Mouse (Mus musculus): ENCODE results near the gene Hps5. TPM values are rescaled to one million over a fixed set of nuclear protein-coding genes. Genes with fewer than 3 reads are reported as not detected.
"Not testable (repeated sequence)": the region's sequence is repeated elsewhere in the genome, so short reads cannot be mapped to it uniquely, and the experiment has no call there.

Hps5 gene
- polyA plus RNA-seq, 1 experiment from 2014 or later = 14.0 TPM

GRCm38 (mm10) chr7:46830799-46831590 is 35.1 kb upstream of the Hps5 start:
- H3K36me3 ChIP-seq (ENCODE audit: control insufficient read depth, insufficient read depth, low read length) = no peaks in the 10 kb centered on the region

GRCm38 (mm10) chr7:46829911-46830310 is 34.0 kb upstream of the Hps5 start:
- H3K4me1 ChIP-seq (ENCODE audit: control insufficient read depth, insufficient read depth, low read length) = no peaks in the 10 kb centered on the region
- 91% methylated on average over 12 of the region's 12 CpGs for WGBS
- H3K4me2 ChIP-seq (ENCODE audit: low read depth, low read length) = no peak overlapping the region
- no peaks in the 10 kb centered on the region for H3K9me3 ChIP-seq (ENCODE audit: control insufficient read depth, low read length)
- no peak for ATAC-seq (ENCODE audit: low read depth)
- H3K27ac ChIP-seq (ENCODE audit: low read depth, low read length) = no peak overlapping the region
- H3K36me3 ChIP-seq (ENCODE audit: control insufficient read depth, insufficient read depth, low read length) = no peaks in the 10 kb centered on the region
- no peak overlapping the region for H3K9ac ChIP-seq (replicated peaks; ENCODE audit: low read depth, low read length)
- H3K4me3 ChIP-seq (ENCODE audit: low read depth, low read length) = no peak overlapping the region
- H3K27me3 ChIP-seq (ENCODE audit: control insufficient read depth, insufficient read depth, low read length) = no peaks in the 10 kb centered on the region

More at GRCm38 (mm10) chr7:46830799-46831590, 35.1 kb upstream of the Hps5 start:
- no peak for ATAC-seq (ENCODE audit: low read depth)
- 66% methylated on average over 13 of the region's 13 CpGs for WGBS
- Histone ChIP-seq H3K4me2 (ENCODE audit: low read depth, low read length) (no peak overlapping the region), H3K9me3 (ENCODE audit: control insufficient read depth, low read length) (no peaks in the 10 kb centered on the region), H3K4me3 (ENCODE audit: low read depth, low read length) (no peak overlapping the region), H3K4me1 (ENCODE audit: control insufficient read depth, insufficient read depth, low read length) (no peaks in the 10 kb centered on the region), H3K9ac (replicated peaks; ENCODE audit: low read depth, low read length) (no peak overlapping the region), H3K27ac (ENCODE audit: low read depth, low read length) (no peak overlapping the region), H3K27me3 (ENCODE audit: control insufficient read depth, insufficient read depth, low read length) (no peaks in the 10 kb centered on the region)

- 90% methylated on average over 2 of the region's 2 CpGs for WGBS
- H3K4me1 ChIP-seq (ENCODE audit: control insufficient read depth, insufficient read depth, low read length) = no peaks in the 10 kb centered on the region
- H3K4me2 ChIP-seq (ENCODE audit: low read depth, low read length) = no peak overlapping the region
- no peak overlapping the region for H3K4me3 ChIP-seq (ENCODE audit: low read depth, low read length)
- H3K27ac ChIP-seq (ENCODE audit: low read depth, low read length) = no peak overlapping the region
- no peak for ATAC-seq (ENCODE audit: low read depth)
- no peak overlapping the region for H3K9ac ChIP-seq (replicated peaks; ENCODE audit: low read depth, low read length)
- no peaks in the 10 kb centered on the region for H3K27me3 ChIP-seq (ENCODE audit: control insufficient read depth, insufficient read depth, low read length)
- no peaks in the 10 kb centered on the region for H3K9me3 ChIP-seq (ENCODE audit: control insufficient read depth, low read length)
- peaks cover 2% of the 10 kb centered on the region; the same call in 1 of the 2 replicates for H3K36me3 ChIP-seq (ENCODE audit: control insufficient read depth, insufficient read depth, low read length)
Measured at GRCm38 (mm10) chr7:46827803-46828184, 31.9 kb upstream of the Hps5 start.

- Histone ChIP-seq H3K4me1 (ENCODE audit: control insufficient read depth, insufficient read depth, low read length) (no peaks in the 10 kb centered on the region), H3K27me3 (ENCODE audit: control insufficient read depth, insufficient read depth, low read length) (no peaks in the 10 kb centered on the region), H3K27ac (ENCODE audit: low read depth, low read length) (no peak overlapping the region), H3K4me3 (ENCODE audit: low read depth, low read length) (no peak overlapping the region), H3K36me3 (ENCODE audit: control insufficient read depth, insufficient read depth, low read length) (peaks cover 8% of the 10 kb centered on the region; the same call in 1 of the 2 replicates), H3K9me3 (ENCODE audit: control insufficient read depth, low read length) (no peaks in the 10 kb centered on the region), H3K4me2 (ENCODE audit: low read depth, low read length) (no peak overlapping the region), H3K9ac (replicated peaks; ENCODE audit: low read depth, low read length) (no peak overlapping the region)
- ATAC-seq (ENCODE audit: low read depth) = no peak
- WGBS = 85% methylated on average over 20 of the region's 20 CpGs
Measured at GRCm38 (mm10) chr7:46827046-46827802, 31.4 kb upstream of the Hps5 start.

- ATAC-seq (ENCODE audit: low read depth); H3K4me3 ChIP-seq (ENCODE audit: low read depth, low read length); H3K27me3 ChIP-seq (ENCODE audit: control insufficient read depth, insufficient read depth, low read length); H3K4me2 ChIP-seq (ENCODE audit: low read depth, low read length); H3K27ac ChIP-seq (ENCODE audit: low read depth, low read length); H3K4me1 ChIP-seq (ENCODE audit: control insufficient read depth, insufficient read depth, low read length); H3K9ac ChIP-seq (replicated peaks; ENCODE audit: low read depth, low read length); H3K9me3 ChIP-seq (ENCODE audit: control insufficient read depth, low read length): not testable (repeated sequence)
- peaks cover 49% of the 10 kb centered on the region for H3K36me3 ChIP-seq (ENCODE audit: control insufficient read depth, insufficient read depth, low read length)
- WGBS = 90% methylated on average over 15 of the region's 15 CpGs
Measured at GRCm38 (mm10) chr7:46820876-46821632, 25.2 kb upstream of the Hps5 start.

GRCm38 (mm10) chr7:46814012-46814411 is 18.1 kb upstream of the Hps5 start:
- 91% methylated on average over 4 of the region's 4 CpGs for WGBS
- no peak overlapping the region for H3K9ac ChIP-seq (replicated peaks; ENCODE audit: low read depth, low read length)
- H3K36me3 ChIP-seq (ENCODE audit: control insufficient read depth, insufficient read depth, low read length) = peaks cover 74% of the 10 kb centered on the region
- no peak overlapping the region for H3K4me3 ChIP-seq (ENCODE audit: low read depth, low read length)
- no peaks in the 10 kb centered on the region for H3K9me3 ChIP-seq (ENCODE audit: control insufficient read depth, low read length)
- no peak overlapping the region for H3K4me2 ChIP-seq (ENCODE audit: low read depth, low read length)
- H3K4me1 ChIP-seq (ENCODE audit: control insufficient read depth, insufficient read depth, low read length) = no peaks in the 10 kb centered on the region
- no peaks in the 10 kb centered on the region for H3K27me3 ChIP-seq (ENCODE audit: control insufficient read depth, insufficient read depth, low read length)
- no peak for ATAC-seq (ENCODE audit: low read depth)
- no peak overlapping the region for H3K27ac ChIP-seq (ENCODE audit: low read depth, low read length)

- WGBS = 95% methylated on average over 6 of the region's 6 CpGs
- no peaks in the 10 kb centered on the region for H3K27me3 ChIP-seq (ENCODE audit: control insufficient read depth, insufficient read depth, low read length)
- no peak overlapping the region for H3K9ac ChIP-seq (replicated peaks; ENCODE audit: low read depth, low read length)
- no peak for ATAC-seq (ENCODE audit: low read depth)
- no peak overlapping the region for H3K4me2 ChIP-seq (ENCODE audit: low read depth, low read length)
- H3K9me3 ChIP-seq (ENCODE audit: control insufficient read depth, low read length) = no peaks in the 10 kb centered on the region
- peaks cover 66% of the 10 kb centered on the region for H3K36me3 ChIP-seq (ENCODE audit: control insufficient read depth, insufficient read depth, low read length)
- H3K27ac ChIP-seq (ENCODE audit: low read depth, low read length) = no peak overlapping the region
- no peaks in the 10 kb centered on the region for H3K4me1 ChIP-seq (ENCODE audit: control insufficient read depth, insufficient read depth, low read length)
- H3K4me3 ChIP-seq (ENCODE audit: low read depth, low read length) = no peak overlapping the region
Measured at GRCm38 (mm10) chr7:46810325-46810724, 14.5 kb upstream of the Hps5 start.

- Histone ChIP-seq H3K4me3 (ENCODE audit: low read depth, low read length) (peak overlapping the region; percentile 92), H3K27ac (ENCODE audit: low read depth, low read length) (no peak overlapping the region), H3K27me3 (ENCODE audit: control insufficient read depth, insufficient read depth, low read length) (no peaks in the 10 kb centered on the region), H3K4me1 (ENCODE audit: control insufficient read depth, insufficient read depth, low read length) (peaks cover 23% of the 10 kb centered on the region), H3K36me3 (ENCODE audit: control insufficient read depth, insufficient read depth, low read length) (0 out of 2 replicates have a peak, but pooled peaks cover 3% of the 10 kb centered on the region), H3K9ac (replicated peaks; ENCODE audit: low read depth, low read length) (peak overlapping the region; percentile 96; the same call in 1 of the 2 replicates), H3K4me2 (ENCODE audit: low read depth, low read length) (peak overlapping the region; percentile 84), H3K9me3 (ENCODE audit: control insufficient read depth, low read length) (no peaks in the 10 kb centered on the region)
- WGBS = 63% methylated on average over 6 of the region's 6 CpGs
- no peak for ATAC-seq (ENCODE audit: low read depth)
Measured at GRCm38 (mm10) chr7:46796779-46797178, 915 bp upstream of the Hps5 start.

Data from neural tube, embryonic 14.5 days (tissue).